10 mouse cellular contexts compared by ENCODE assay signal in the genomic region with DNA sequence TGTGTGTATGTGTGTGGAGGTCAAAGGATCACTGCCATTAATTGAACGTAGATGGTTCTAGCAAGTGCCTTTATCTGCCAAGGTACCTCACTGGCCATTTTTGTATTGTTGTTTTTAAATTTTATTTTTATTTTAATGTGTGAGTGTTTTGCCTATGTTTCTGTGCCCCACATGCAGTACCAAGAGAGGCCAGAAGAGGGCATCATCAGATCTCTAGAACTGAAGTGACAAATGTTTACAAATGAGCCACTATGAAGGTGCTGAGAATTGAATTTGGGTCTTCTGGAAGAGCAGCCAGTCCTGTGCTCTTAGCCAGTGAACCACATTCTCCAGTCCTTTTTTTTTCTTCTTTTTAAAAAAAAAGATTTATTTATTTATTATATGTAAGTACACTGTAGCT. TPM values are rescaled to one million over a fixed set of nuclear protein-coding genes. Genes with fewer than 3 reads are reported as not detected.
A peak's percentile ranks its signal among the peaks of the same experiment; 100 is the strongest.
DNase-seq lines count a peak whose midpoint lies in the region; ATAC-seq and TF ChIP-seq lines count a peak whose summit lies in the region.
"Had no signal": no experiment of that assay in that cellular context is flagged by ENCODE, and none has a peak within 500 bp of the region (broad histone marks: within the 10 kb centered on the region; RNA-seq: fewer than 3 reads in every experiment).

No protein-coding gene starts in this region.

- H3K4me3 ChIP-seq in hindbrain, postnatal 0 days (ENCODE audit: low read length) = no peak overlapping the region
- H3K4me3 ChIP-seq in hindbrain, embryonic 12.5 days = no peak overlapping the region
- H3K4me3 ChIP-seq in lung, embryonic 14.5 days (ENCODE audit: low read depth, low read length) = no peak overlapping the region
- H3K4me3 ChIP-seq in hindbrain, embryonic 14.5 days (replicated peaks; ENCODE audit: low read length) = no peak overlapping the region
- H3K4me3 ChIP-seq: embryonic facial prominence, embryonic 13.5 days had no signal

- no peaks in the 10 kb centered on the region for H3K4me1 ChIP-seq in hindbrain, postnatal 0 days (ENCODE audit: insufficient read depth, low read length)
- peaks cover 4% of the 10 kb centered on the region for H3K4me1 ChIP-seq in hindbrain, embryonic 12.5 days
- no peaks in the 10 kb centered on the region for H3K4me1 ChIP-seq in lung, embryonic 14.5 days (ENCODE audit: insufficient read depth)
- H3K4me1 ChIP-seq in hindbrain, embryonic 14.5 days (replicated peaks; ENCODE audit: control insufficient read depth, insufficient read depth, low read length) = no peaks in the 10 kb centered on the region; the same call in 1 of the 2 replicates

- peak; percentile 53 for DNase-seq in hindbrain, postnatal 0 days (ENCODE audit: low spot score)
- DNase-seq in urinary bladder, postnatal 25 days (ENCODE audit: low spot score) = peak; percentile 48
- no peak for DNase-seq in urinary bladder, adult 2 months (ENCODE audit: low spot score)
- DNase-seq in cerebellum, postnatal 14 days = peak; percentile 66 to 84
- peak; percentile 61 for DNase-seq in lung, embryonic 14.5 days
- DNase-seq in thymus, postnatal 25 days = peak; percentile 70
- DNase-seq in hindbrain, embryonic 14.5 days (ENCODE audit: low spot score) = no peak

- ATAC-seq in hindbrain, postnatal 0 days = no peak
- no peak for ATAC-seq in hindbrain, embryonic 12.5 days (ENCODE audit: low FRiP score)
- ATAC-seq in lung, embryonic 14.5 days (ENCODE audit: insufficient read depth) = no peak
- no peak for ATAC-seq in hindbrain, embryonic 14.5 days (ENCODE audit: low FRiP score)

- H3K4me2 ChIP-seq in hindbrain, postnatal 0 days (ENCODE audit: low read depth, low read length) = no peak overlapping the region
- H3K4me2 ChIP-seq in hindbrain, embryonic 12.5 days (replicated peaks) = no peak overlapping the region
- H3K4me2 ChIP-seq in lung, embryonic 14.5 days = no peak overlapping the region
- no peak overlapping the region for H3K4me2 ChIP-seq in hindbrain, embryonic 14.5 days (replicated peaks)
- H3K4me2 ChIP-seq: embryonic facial prominence, embryonic 13.5 days had no signal

- no peaks in the 10 kb centered on the region for H3K27me3 ChIP-seq in hindbrain, postnatal 0 days (ENCODE audit: insufficient read depth, low read length)
- peaks cover 7% of the 10 kb centered on the region for H3K27me3 ChIP-seq in hindbrain, embryonic 12.5 days
- H3K27me3 ChIP-seq in lung, embryonic 14.5 days (ENCODE audit: insufficient read depth, low read length) = no peaks in the 10 kb centered on the region
- peaks cover 5% of the 10 kb centered on the region; the same call in 1 of the 2 replicates for H3K27me3 ChIP-seq in hindbrain, embryonic 14.5 days (ENCODE audit: control insufficient read depth, insufficient read depth, low read length)

- H3K27ac ChIP-seq in hindbrain, postnatal 0 days = no peak overlapping the region
- no peak overlapping the region for H3K27ac ChIP-seq in hindbrain, embryonic 12.5 days
- no peak overlapping the region for H3K27ac ChIP-seq in lung, embryonic 14.5 days (ENCODE audit: low read depth)
- H3K27ac ChIP-seq in hindbrain, embryonic 14.5 days = no peak overlapping the region
- H3K27ac ChIP-seq: embryonic facial prominence, embryonic 13.5 days had no signal

- TF ChIP-seq CTCF in hindbrain, postnatal 0 days (IDR thresholded peaks at IDR 0.05; ENCODE audit: low read depth) = peak; percentile 69
- peak; percentile 71 for TF ChIP-seq CTCF in lung, embryonic 14.5 days (IDR thresholded peaks at IDR 0.05; ENCODE audit: low read depth)

- no peak overlapping the region for H3K9ac ChIP-seq in hindbrain, postnatal 0 days (replicated peaks; ENCODE audit: low read length)
- no peak overlapping the region for H3K9ac ChIP-seq in hindbrain, embryonic 12.5 days
- no peak overlapping the region for H3K9ac ChIP-seq in lung, embryonic 14.5 days
- H3K9ac ChIP-seq in hindbrain, embryonic 14.5 days = no peak overlapping the region
- H3K9ac ChIP-seq: embryonic facial prominence, embryonic 13.5 days had no signal

- no peaks in the 10 kb centered on the region for H3K36me3 ChIP-seq in hindbrain, postnatal 0 days (ENCODE audit: insufficient read depth, low read length)
- H3K36me3 ChIP-seq in hindbrain, embryonic 12.5 days = no peaks in the 10 kb centered on the region
- no peaks in the 10 kb centered on the region for H3K36me3 ChIP-seq in lung, embryonic 14.5 days (ENCODE audit: insufficient read depth)
- H3K36me3 ChIP-seq in hindbrain, embryonic 14.5 days (replicated peaks; ENCODE audit: control insufficient read depth, insufficient read depth) = no peaks in the 10 kb centered on the region
- H3K36me3 ChIP-seq: embryonic facial prominence, embryonic 13.5 days had no signal

- no peaks in the 10 kb centered on the region for H3K9me3 ChIP-seq in hindbrain, postnatal 0 days (ENCODE audit: low read length)
- H3K9me3 ChIP-seq in hindbrain, embryonic 12.5 days (replicated peaks) = no peaks in the 10 kb centered on the region
- no peaks in the 10 kb centered on the region for H3K9me3 ChIP-seq in lung, embryonic 14.5 days (ENCODE audit: low read depth, low read length)
- no peaks in the 10 kb centered on the region for H3K9me3 ChIP-seq in hindbrain, embryonic 14.5 days (ENCODE audit: control insufficient read depth, low read length)
- H3K9me3 ChIP-seq: embryonic facial prominence, embryonic 13.5 days had no signal

- 74% methylated on average over 1 of the region's 1 CpGs for WGBS in hindbrain, postnatal 0 days
- 71% methylated on average over 1 of the region's 1 CpGs for WGBS in hindbrain, embryonic 12.5 days
- WGBS in lung, embryonic 14.5 days = 49% methylated on average over 1 of the region's 1 CpGs
- WGBS in hindbrain, embryonic 14.5 days = 71% methylated on average over 1 of the region's 1 CpGs

RNA-seq across cellular contexts. Expression of gene Ssc4d, which starts 5.5 kb away (rescaled TPM):
- total RNA-seq in hindbrain, postnatal 0 days (2014; rRNA removed) = 6.5 and 18.9 TPM in 2 replicates
- 3.6 and 3.8 TPM in 2 replicates for polyA plus RNA-seq in hindbrain, postnatal 0 days (2015; fragmentation: Nextera tagmentation; extraction: Ambion mirVana)
- 1.7 and 3.7 TPM in 2 replicates for polyA plus RNA-seq in hindbrain, embryonic 12.5 days (2016; fragmentation: Nextera tagmentation; extraction: Ambion mirVana)
- 3.4 and 4.2 TPM in 2 replicates for polyA plus RNA-seq in urinary bladder, adult 2 months (2012; rRNA removed)
- polyA plus RNA-seq in lung, embryonic 14.5 days (2014; fragmentation: Nextera tagmentation; extraction: Ambion mirVana) = 3.2 and 3.8 TPM in 2 replicates
- polyA plus RNA-seq in hindbrain, embryonic 14.5 days (2014; fragmentation: Nextera tagmentation; extraction: Ambion mirVana) = 1.5 TPM in 2 replicates

RNA-seq across cellular contexts. Expression of gene Zp3, which starts 11.1 kb away (rescaled TPM):
- total RNA-seq in hindbrain, postnatal 0 days (2014; rRNA removed) = 0.10 TPM in 1 of 2 replicates, not detected in the other
- 0.18 and 0.39 TPM in 2 replicates for polyA plus RNA-seq in hindbrain, postnatal 0 days (2015; fragmentation: Nextera tagmentation; extraction: Ambion mirVana)
- polyA plus RNA-seq in hindbrain, embryonic 12.5 days (2016; fragmentation: Nextera tagmentation; extraction: Ambion mirVana) = 0.32 TPM in 1 of 2 replicates, not detected in the other
- polyA plus RNA-seq in urinary bladder, adult 2 months (2012; rRNA removed) = not detected in 2 replicates
- polyA plus RNA-seq in lung, embryonic 14.5 days (2014; fragmentation: Nextera tagmentation; extraction: Ambion mirVana) = not detected in 2 replicates
- not detected in 2 replicates for polyA plus RNA-seq in hindbrain, embryonic 14.5 days (2014; fragmentation: Nextera tagmentation; extraction: Ambion mirVana)
- polyA plus RNA-seq: embryonic facial prominence, embryonic 13.5 days; large intestine, adult 2 months had no signal

RNA-seq across cellular contexts. Expression of gene Dtx2, which starts 25.8 kb away (rescaled TPM):
- total RNA-seq in hindbrain, postnatal 0 days (2014; rRNA removed) = 23.5 and 28.6 TPM in 2 replicates
- 17.4 and 17.9 TPM in 2 replicates for polyA plus RNA-seq in hindbrain, postnatal 0 days (2015; fragmentation: Nextera tagmentation; extraction: Ambion mirVana)
- polyA plus RNA-seq in hindbrain, embryonic 12.5 days (2016; fragmentation: Nextera tagmentation; extraction: Ambion mirVana) = 31.4 and 34.5 TPM in 2 replicates
- polyA plus RNA-seq in urinary bladder, adult 2 months (2012; rRNA removed) = 16.8 and 17.3 TPM in 2 replicates
- polyA plus RNA-seq in lung, embryonic 14.5 days (2014; fragmentation: Nextera tagmentation; extraction: Ambion mirVana) = 21.4 and 24.4 TPM in 2 replicates
- polyA plus RNA-seq in hindbrain, embryonic 14.5 days (2014; fragmentation: Nextera tagmentation; extraction: Ambion mirVana) = 23.1 and 24.2 TPM in 2 replicates

RNA-seq across cellular contexts. Expression of gene Ywhag, which starts 34.4 kb away (rescaled TPM):
- total RNA-seq in hindbrain, postnatal 0 days (2014; rRNA removed) = 334 and 336 TPM in 2 replicates
- polyA plus RNA-seq in hindbrain, postnatal 0 days (2015; fragmentation: Nextera tagmentation; extraction: Ambion mirVana) = 734 and 782 TPM in 2 replicates
- polyA plus RNA-seq in hindbrain, embryonic 12.5 days (2016; fragmentation: Nextera tagmentation; extraction: Ambion mirVana) = 469 and 505 TPM in 2 replicates
- 54.0 and 76.6 TPM in 2 replicates for polyA plus RNA-seq in urinary bladder, adult 2 months (2012; rRNA removed)
- polyA plus RNA-seq in lung, embryonic 14.5 days (2014; fragmentation: Nextera tagmentation; extraction: Ambion mirVana) = 74.7 and 79.0 TPM in 2 replicates
- polyA plus RNA-seq in hindbrain, embryonic 14.5 days (2014; fragmentation: Nextera tagmentation; extraction: Ambion mirVana) = 429 and 481 TPM in 2 replicates

Comparison
In these comparisons a context has a peak if more than half of its experiments do, and no peak if none do; other contexts are left out.
1. DNase-seq: peak in hindbrain, postnatal 0 days (single experiment), urinary bladder, postnatal 25 days (single experiment), cerebellum, postnatal 14 days (2 of 2), lung, embryonic 14.5 days (single experiment) and thymus, postnatal 25 days (single experiment); none in urinary bladder, adult 2 months (single experiment) and hindbrain, embryonic 14.5 days (single experiment).